Mouse (Mus musculus) B cell, adult (primary cell): ENCODE results near the gene Ctsk. TPM values are rescaled to one million over a fixed set of nuclear protein-coding genes. Genes with fewer than 3 reads are reported as not detected.

Experiments used
- total RNA-seq: library from RNA; stranded (reverse); gene quantifications from 4 replicates; pipeline ENCODE4 v1.2.4, GENCODE M21; 2023; ENCODE audit not compliant: inconsistent age

Gene Ctsk
- 1.4 to 2.4 TPM (median 2.0 TPM) in 4 replicates for total RNA-seq

DNA sequence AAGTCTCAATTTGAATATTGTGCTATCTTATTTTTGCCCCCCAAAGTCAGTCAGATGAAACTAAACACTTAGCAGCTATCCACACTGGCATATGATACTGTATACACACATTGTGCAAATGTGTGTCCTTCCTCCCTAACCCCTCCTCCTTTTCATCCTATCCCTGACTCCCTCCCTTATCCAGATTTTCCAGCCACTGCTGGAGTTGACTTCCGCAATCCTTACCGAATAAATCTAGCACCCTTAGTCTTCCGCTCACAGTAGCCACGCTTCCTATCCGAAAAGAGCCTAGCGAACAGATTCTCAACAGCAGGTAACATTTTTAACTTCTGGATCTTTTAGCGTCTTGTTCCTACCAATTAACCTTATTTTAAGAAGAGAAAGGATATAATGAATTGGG is at the start of gene Ctsk:
TSS of gene Ctsk (plus strand) at position 233 of the 400 bp plus-strand sequence.

DNA sequence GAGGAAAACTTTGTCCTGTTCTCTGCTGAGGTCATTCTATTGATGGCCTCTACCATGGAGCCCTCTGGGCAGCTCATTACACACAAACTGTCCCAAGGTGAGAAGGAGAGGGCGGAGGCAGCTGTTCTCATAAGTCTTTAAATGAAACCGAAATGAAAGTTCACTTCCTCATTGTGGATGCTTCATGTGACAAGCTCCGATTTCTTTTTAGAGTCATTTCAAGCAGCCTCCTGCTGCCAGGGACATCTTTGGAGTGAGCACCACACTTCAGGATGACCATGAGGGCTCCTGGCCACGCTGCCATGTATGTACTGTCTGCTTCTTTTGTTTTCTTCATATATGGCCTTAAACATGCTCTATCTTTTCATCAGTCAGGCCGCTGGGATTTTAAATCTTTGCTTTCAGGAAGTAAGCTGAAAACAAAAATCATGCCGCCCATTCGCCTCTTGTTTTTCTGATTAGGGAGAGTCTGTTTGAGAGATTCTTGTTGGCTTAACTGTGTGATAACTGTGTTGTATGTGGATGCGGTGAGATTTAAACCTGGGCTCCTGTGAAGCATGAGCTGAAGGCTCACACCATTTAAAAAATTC is 27.7 kb downstream of the Ctsk start, which contains the start of gene Ctss:
TSS of gene Ctss (plus strand) at position 165 of the 590 bp plus-strand sequence.

Other genes with a start within 250 kb of the Ctsk start
- gene Bnipl, start 248.1 kb upstream of the Ctsk start, total RNA-seq = not detected in 4 replicates
- gene Mindy1, start 217.9 kb upstream of the Ctsk start, total RNA-seq = 32.4 to 40.2 TPM (median 36.0 TPM) in 4 replicates
- gene Prune1, start 217.2 kb upstream of the Ctsk start, total RNA-seq = 9.9 to 11.6 TPM (median 11.1 TPM) in 4 replicates
- gene Anxa9, start 192.1 kb upstream of the Ctsk start, total RNA-seq = 1.2 to 2.2 TPM (median 2.0 TPM) in 4 replicates
- gene Cers2, start 184.5 kb upstream of the Ctsk start, total RNA-seq = 121 to 134 TPM (median 130 TPM) in 4 replicates
- 31.4 to 38.1 TPM (median 33.0 TPM) in 4 replicates for gene Setdb1, start 142.1 kb upstream of the Ctsk start, total RNA-seq
- not detected in 4 replicates for gene 4930558C23Rik, start 96.4 kb upstream of the Ctsk start, total RNA-seq
- 79.2 to 85.4 TPM (median 82.6 TPM) in 4 replicates for gene Arnt, start 64.9 kb upstream of the Ctsk start, total RNA-seq
- 450 to 511 TPM (median 488 TPM) in 4 replicates for gene Ctss, start 27.5 kb downstream of the Ctsk start, total RNA-seq
- not detected in 4 replicates for gene Hormad1, start 60.4 kb downstream of the Ctsk start, total RNA-seq
- gene Golph3l, start 89.7 kb downstream of the Ctsk start, total RNA-seq = 25.8 to 31.8 TPM (median 27.8 TPM) in 4 replicates
- 116 to 120 TPM (median 118 TPM) in 4 replicates for gene Ensa, start 125.7 kb downstream of the Ctsk start, total RNA-seq
- gene Mcl1, start 159.5 kb downstream of the Ctsk start, total RNA-seq = 360 to 419 TPM (median 383 TPM) in 4 replicates
- gene Adamtsl4, start 188.7 kb downstream of the Ctsk start, total RNA-seq = 10.1 to 18.8 TPM (median 14.3 TPM) in 4 replicates
- 8.9 to 11.2 TPM (median 9.7 TPM) in 4 replicates for gene Ecm1, start 240.3 kb downstream of the Ctsk start, total RNA-seq